Mouse (Mus musculus): Measurements from ENCODE around the gene Nsl1. TPM values are rescaled to one million over a fixed set of nuclear protein-coding genes. Genes with fewer than 3 reads are reported as not detected.

The Nsl1 gene
- polyA plus RNA-seq (2015; fragmentation: Illumina TruSeq; extraction: RNeasy Lipid Tissue Mini Kit (QIAGEN cat#74804); ENCODE audit: insufficient read depth, low read depth, low replicate concordance) = not detected

DNA sequence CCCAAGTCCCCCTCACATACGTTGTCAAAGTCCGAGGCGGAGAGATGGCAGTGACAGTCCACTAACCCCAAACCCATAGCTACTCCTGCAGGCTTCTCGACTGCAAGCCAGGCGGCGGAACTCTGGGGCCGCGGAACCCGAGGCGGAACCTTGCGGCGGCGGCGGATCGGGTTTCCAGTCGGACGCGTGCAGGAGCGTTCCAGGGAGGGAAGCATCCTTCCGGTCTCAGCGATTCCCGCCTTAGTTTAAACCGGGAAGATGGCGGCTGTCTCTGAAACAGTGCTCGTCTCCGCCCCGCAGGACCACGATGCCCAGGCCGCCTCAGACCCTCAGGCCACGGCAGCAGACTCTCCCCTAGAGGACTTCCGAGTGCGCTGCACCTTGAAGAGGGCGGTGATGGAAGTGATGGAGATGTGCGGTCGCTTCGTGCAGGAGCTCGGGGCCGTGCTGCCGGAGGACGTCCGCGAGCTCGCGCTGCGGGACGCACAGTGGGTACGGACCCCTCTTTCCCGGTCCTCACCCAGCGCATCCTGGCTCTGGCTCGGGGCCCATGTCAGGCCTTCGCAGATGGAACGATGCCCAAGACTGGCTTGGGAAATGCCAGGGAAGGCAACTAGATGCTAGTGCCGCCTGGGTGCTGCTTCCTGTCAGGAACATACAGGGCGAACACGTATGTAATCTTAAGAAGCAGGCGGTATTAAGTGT lies at the start of gene Nsl1, which contains the start of gene Tatdn3:
Gene Nsl1 (plus strand): TSS at position 232 of the 705 bp plus-strand sequence.
Gene Tatdn3 (minus strand): TSS at position 152 of the 705 bp plus-strand sequence.

DNA sequence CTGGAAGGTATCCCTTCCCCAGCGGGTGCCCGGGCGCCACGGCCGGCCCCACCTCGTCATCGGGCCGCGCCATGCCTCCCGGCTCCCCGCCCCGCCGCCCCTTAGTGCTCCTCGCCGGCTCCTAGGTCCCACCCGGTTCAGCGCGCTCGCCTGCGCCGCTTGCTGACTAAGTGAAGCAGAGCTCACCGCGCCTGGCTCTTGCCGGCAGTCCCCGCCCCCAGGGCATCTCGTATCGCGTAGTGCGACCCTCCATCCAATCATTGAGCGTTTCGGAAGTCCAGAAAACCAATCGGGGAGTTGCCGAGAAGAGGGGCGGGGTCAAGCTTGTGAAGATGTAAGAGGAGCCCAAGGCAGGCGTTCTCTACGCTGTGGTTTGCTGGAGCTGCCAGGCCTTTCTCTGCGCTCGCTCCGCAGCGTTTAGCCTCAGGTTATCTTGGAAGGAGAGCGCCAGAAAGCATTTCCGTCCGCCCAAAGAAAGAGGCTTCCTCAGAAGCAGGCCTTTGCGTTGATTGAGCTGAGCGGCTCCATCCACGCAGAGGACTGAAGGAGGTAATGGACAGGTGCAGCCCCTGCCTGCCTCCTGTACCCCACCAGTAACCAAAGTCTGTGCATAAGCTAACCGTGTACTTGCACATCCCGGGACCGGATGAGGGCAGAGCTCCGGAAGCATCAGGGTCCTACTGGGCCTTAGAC lies 36.6 kb upstream of the Nsl1 start, which contains the start of gene Flvcr1:
Gene Flvcr1 (minus strand): TSS at position 138 of the 693 bp plus-strand sequence.

DNA sequence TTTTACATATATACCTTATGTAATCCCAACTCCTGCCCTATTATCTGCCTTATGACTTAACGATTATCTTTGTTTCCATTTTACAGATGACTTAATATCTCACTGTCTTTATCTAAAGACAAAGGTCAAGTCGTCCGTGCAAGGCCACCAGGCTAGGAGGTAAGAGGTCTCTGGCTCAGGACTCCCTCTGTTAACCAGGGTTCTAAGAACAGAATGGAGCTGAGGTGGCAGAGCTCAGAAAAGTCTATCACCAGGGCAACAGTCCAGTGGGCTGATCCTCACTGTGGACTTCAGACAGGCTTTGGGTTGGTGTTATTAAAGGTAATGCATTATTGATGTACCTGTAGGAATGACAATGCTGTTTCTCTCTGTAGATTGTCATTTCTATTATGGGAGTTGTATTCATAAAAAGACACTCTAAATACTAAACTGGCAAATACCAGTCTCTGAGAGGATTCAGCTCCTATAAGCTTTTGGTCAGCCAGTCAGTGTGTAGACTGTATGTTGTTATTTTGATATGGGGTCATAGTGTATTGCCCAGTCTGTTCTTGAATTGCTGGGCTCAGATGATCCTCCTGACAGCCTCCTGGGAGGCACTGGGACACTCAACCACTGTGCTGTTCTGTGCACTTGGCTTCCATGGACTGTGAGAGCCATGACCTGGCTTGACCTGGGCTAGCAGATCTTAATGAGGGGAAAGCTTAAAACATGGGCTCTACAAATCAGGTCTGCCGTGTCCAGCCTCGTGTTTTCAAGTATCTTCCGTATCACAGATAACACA lies 26.1 kb upstream of the Nsl1 start, which contains the start of gene Spata45:
Gene Spata45 (plus strand): TSS at position 86 of the 781 bp plus-strand sequence.

DNA sequence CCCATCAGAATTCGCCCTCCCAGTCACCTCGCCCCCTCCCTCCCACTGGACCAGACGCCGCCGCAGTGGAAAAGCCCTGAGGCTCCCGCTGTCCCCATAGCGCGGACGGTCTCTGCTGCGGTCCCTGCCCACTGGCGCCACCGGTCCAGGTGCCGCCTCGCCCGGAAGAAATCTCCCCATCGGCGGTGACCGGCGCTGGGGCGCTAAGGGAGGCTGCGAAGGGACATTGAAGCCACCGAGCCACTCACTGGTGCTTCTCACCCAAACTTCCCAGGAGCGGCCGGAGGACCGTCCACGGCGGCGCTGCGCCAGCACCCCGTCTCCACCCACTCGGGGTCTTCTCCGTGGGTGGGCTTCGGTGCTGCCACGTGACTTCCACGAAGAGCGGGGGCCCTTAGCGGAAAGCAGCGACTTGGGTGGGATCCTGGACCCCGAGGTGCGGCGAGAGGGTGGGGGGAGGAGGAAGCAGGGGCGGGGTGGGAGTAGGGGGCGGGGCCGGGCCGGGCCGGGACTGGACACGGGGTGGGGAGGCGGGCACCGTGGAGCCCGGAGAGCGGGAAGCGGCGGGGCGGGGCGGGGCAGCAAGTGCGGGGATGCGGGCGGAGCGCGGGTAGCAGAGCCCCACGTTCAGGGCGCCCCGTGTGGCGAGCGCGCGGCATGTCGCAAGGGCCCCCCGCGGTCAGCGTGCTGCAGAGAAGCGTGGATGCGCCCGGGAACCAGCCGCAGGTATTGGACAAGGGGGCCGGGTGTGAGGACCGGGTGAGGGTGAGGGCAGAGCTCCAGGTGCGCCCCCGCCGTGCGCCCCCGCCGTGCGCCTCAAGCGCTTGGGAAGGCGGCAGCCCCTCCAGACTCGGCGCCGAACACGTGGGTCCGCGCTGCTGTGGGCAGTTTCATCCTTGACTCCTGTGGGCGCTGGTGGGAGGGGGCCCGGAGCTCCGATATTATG lies 35.3 kb downstream of the Nsl1 start, which contains the start of gene Batf3:
Gene Batf3 (plus strand): TSS at position 46 of the 946 bp plus-strand sequence.

Other genes with a start within 250 kb of the Nsl1 start
- gene Rps6kc1, start 151.2 kb upstream of the Nsl1 start, polyA plus RNA-seq (2015; fragmentation: Illumina TruSeq; extraction: RNeasy Lipid Tissue Mini Kit (QIAGEN cat#74804); ENCODE audit: insufficient read depth, low read depth, low replicate concordance) = 5.1 TPM
- gene Angel2, start 137.9 kb upstream of the Nsl1 start, polyA plus RNA-seq (2015; fragmentation: Illumina TruSeq; extraction: RNeasy Lipid Tissue Mini Kit (QIAGEN cat#74804); ENCODE audit: insufficient read depth, low read depth, low replicate concordance) = 7.1 TPM
- not detected for gene Vash2, start 83.7 kb upstream of the Nsl1 start, polyA plus RNA-seq (2015; fragmentation: Illumina TruSeq; extraction: RNeasy Lipid Tissue Mini Kit (QIAGEN cat#74804); ENCODE audit: insufficient read depth, low read depth, low replicate concordance)
- 3.6 TPM for gene Flvcr1, start 36.9 kb upstream of the Nsl1 start, polyA plus RNA-seq (2015; fragmentation: Illumina TruSeq; extraction: RNeasy Lipid Tissue Mini Kit (QIAGEN cat#74804); ENCODE audit: insufficient read depth, low read depth, low replicate concordance)
- not detected for gene Spata45, start 26.4 kb upstream of the Nsl1 start, polyA plus RNA-seq (2015; fragmentation: Illumina TruSeq; extraction: RNeasy Lipid Tissue Mini Kit (QIAGEN cat#74804); ENCODE audit: insufficient read depth, low read depth, low replicate concordance)
- 10.7 TPM for gene Tatdn3, start 80 bp upstream of the Nsl1 start, polyA plus RNA-seq (2015; fragmentation: Illumina TruSeq; extraction: RNeasy Lipid Tissue Mini Kit (QIAGEN cat#74804); ENCODE audit: insufficient read depth, low read depth, low replicate concordance)
- gene Batf3, start 34.8 kb downstream of the Nsl1 start, polyA plus RNA-seq (2015; fragmentation: Illumina TruSeq; extraction: RNeasy Lipid Tissue Mini Kit (QIAGEN cat#74804); ENCODE audit: insufficient read depth, low read depth, low replicate concordance) = 1.9 TPM
- not detected for gene Fam71a, start 101.8 kb downstream of the Nsl1 start, polyA plus RNA-seq (2015; fragmentation: Illumina TruSeq; extraction: RNeasy Lipid Tissue Mini Kit (QIAGEN cat#74804); ENCODE audit: insufficient read depth, low read depth, low replicate concordance)
- 6.2 TPM for gene Atf3, start 155.0 kb downstream of the Nsl1 start, polyA plus RNA-seq (2015; fragmentation: Illumina TruSeq; extraction: RNeasy Lipid Tissue Mini Kit (QIAGEN cat#74804); ENCODE audit: insufficient read depth, low read depth, low replicate concordance)